Mouse (Mus musculus) adrenal gland, postnatal 0 days (tissue): Measurements from ENCODE around the gene Plvap. TPM values are rescaled to one million over a fixed set of nuclear protein-coding genes. Genes with fewer than 3 reads are reported as not detected.

Experiments used
- polyA plus RNA-seq: library from polyadenylated mRNA; unstranded; fragments of >200 nt; fragmentation: Nextera tagmentation; extraction: Ambion mirVana; gene quantifications from 2 replicates; pipeline ENCODE4 v1.2.1, GENCODE M21; 2015

Gene Plvap
- polyA plus RNA-seq, result 65.2 and 131 TPM in 2 replicates

GRCm38 (mm10) chr8:71511644-71512043 lies at the start of gene Plvap:
Plvap (minus strand) TSS chr8:71511752.

GRCm38 (mm10) chr8:71558071-71558957 lies 46.8 kb upstream of the Plvap start, which contains the start of gene Tmem221:
Tmem221 (minus strand) TSS chr8:71558871.

DNA sequence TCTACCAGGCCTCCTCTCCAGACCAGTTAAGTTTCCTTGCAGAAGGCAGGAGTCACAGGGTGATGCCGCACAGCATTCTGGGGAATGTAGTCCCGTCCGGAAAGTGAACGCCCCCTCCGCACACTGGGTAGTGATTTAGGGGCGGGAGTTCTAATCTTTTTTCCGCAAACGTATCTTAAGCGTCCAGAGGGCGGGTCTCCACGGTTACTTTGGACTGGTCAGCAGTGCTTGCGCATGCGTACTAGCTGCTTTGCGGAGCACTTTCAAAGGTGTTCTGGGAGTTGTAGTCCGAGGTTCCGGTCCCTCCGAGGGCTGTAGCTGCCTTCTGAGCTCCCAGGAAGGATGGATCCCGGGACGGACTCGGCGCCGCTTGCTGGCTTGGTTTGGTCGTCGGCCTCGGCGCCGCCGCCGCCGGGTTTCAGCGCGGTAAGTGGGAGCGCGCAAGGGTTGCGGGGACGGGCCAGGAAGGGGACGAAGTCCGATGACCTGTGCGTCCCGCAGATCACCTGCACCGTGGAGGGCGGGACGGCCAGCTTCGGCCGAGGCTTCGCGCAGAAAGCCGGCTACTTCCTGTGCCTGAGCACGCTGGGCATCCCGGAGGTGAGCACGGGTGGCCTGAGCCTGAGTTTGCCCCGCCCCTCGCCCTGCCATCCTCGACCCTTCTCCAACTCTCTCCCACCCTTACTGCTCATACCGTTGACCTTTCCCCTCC lies 31.2 kb upstream of the Plvap start, which contains the start of gene Mvb12a:
Mvb12a (plus strand) TSS at position 291 of the 712 bp plus-strand sequence.

DNA sequence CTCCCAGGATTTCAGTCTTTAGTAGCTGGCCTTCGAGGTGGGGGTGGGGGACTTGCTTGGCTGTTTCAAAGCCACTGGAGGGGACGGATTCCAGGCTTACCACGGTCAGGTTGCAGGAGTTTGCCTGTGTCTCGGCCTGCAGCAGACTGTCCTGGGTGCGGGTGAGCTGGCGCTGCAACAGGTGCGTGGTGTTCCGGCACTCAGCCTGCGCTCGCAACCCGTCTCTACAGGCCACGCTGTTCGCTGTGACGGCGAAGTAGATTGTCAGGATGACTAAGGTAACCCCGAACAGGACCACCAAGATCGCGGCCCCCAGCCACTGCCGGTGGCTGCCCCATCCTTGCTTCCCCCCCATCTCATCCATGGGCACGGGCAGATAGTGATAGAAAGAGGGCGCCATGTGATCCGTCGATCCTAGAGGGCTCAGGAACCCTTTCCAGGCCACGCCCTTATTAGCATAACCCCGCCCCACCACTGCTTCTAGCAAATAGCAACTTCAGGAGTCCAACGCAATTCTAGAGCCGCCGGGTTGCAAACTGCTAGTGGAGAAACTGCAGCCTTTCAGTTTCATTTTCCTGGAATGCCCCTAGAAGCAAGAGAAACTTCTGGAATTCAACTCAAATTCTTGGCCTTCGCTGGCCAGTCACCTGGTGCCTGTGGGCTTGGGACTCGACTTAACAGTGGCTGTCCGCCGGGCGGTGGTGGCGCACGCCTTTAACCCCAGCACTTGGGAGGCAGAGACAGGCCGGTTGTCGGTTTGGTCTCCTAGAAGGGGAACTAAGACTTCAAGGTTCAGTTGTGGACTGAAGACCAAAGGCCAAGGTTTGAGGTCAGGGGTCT lies 25.7 kb upstream of the Plvap start, which contains the start of gene Bst2:
Bst2 (minus strand) TSS at position 429 of the 840 bp plus-strand sequence.

DNA sequence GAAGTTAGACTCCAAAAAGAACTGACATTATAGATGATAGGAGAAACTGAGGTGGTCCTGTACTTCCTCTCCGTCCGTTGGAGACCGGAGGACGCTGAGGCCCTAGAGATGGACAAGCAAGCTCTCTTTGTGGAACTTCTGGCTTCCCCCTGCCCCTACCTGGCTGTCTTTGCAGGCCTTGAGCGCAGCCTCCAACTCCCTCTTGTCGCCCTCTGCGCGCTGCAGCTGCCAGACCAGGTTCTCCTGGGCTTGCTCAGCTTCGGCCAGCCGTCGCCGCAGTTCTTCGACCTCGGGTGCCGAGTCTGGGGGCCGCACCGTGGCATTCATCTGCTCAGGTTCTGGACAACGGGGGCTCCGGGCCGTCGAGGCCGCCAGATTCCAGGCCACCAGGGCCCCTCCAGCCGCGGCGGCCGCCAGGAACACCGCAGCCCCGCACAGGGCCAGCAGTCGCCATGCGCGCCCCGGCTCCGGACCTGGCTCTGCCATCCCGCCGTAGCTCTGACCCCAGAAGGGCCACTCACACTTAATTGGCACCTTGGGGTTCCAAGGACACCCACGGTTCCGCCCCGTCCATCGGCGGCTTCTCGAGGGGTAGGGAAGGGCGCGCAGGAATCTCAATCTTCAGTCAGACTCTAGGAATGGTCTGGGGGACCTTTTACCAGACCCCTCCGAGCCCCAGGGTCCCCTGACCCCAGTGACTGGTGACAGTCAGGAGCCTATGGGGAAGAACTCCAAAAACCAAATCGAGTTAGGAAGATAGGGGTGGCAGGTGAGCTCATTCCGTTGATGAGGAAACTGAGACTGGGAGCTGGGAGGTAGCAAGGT lies 13.9 kb upstream of the Plvap start, which contains the start of gene Ccdc194:
Ccdc194 (minus strand) TSS at position 486 of the 825 bp plus-strand sequence.

GRCm38 (mm10) chr8:71487691-71488445 lies 23.7 kb downstream of the Plvap start, which contains the start of gene Gtpbp3:
Gtpbp3 (plus strand) TSS chr8:71488103.

GRCm38 (mm10) chr8:71485142-71486135 lies 26.1 kb downstream of the Plvap start, which contains the start of gene Ano8:
Ano8 (minus strand) TSS chr8:71485963.

GRCm38 (mm10) chr8:71468916-71469315 lies 42.6 kb downstream of the Plvap start, which contains the start of gene Dda1:
Dda1 (plus strand) TSS chr8:71469199.

GRCm38 (mm10) chr8:71464513-71465500 lies 46.7 kb downstream of the Plvap start, which contains the start of gene Mrpl34:
Mrpl34 (plus strand) TSS chr8:71464959.

DNA sequence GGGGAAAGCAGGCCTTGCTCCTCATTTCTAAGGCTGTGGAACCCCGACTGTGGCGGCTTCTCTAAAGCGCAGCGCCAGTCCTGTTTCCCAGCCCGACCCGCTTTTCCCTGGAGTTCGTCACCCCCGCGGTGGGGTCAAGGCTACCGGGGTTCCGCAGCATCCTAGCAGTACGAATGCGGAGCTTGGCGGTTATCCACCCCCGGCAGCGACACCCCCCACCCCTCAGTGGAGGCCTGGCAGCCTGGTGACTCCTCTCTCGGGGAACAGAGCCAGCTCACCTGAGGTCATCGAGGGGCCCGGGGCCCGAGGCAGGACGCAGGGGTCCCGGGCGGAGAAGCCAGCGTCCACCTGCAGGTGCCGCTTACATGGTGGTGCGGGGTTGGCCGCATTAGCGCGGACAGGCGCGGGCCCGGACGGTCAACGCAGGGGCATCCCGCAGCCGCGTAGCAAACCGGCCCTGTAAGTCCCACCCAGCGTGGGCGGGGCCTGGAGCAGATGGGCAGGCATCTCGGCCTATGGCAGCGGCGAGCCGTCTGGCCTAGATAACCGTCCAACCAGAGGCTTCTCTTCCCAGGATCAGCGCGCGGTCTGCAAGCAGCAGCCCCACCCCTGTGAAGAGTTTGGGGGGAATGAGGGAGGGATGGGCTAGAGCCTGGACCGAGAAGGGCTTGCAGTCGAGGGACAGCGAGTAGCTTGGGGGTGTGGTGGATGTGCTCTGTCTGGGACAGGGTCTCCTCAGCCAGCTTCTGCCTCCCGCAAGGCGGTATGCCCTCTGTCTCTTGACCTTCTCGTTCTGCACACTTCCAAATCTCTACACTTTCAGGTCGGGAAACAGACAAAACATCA lies 48.1 kb downstream of the Plvap start, which contains the start of gene Abhd8:
Abhd8 (minus strand) TSS at position 468 of the 846 bp plus-strand sequence.

Other genes with a start within 250 kb of the Plvap start
- 6.9 and 8.4 TPM in 2 replicates for gene Myo9b, start 239.0 kb downstream of the Plvap start, polyA plus RNA-seq
- gene Haus8, start 238.8 kb downstream of the Plvap start, polyA plus RNA-seq, result 16.6 and 24.7 TPM in 2 replicates
- 227 and 256 TPM in 2 replicates for gene Use1, start 144.9 kb downstream of the Plvap start, polyA plus RNA-seq
- 6.7 and 12.3 TPM in 2 replicates for gene Ocel1, start 140.5 kb downstream of the Plvap start, polyA plus RNA-seq
- gene Nr2f6, start 129.8 kb downstream of the Plvap start, polyA plus RNA-seq, result 51.9 and 63.0 TPM in 2 replicates
- 6.3 and 13.0 TPM in 2 replicates for gene Ushbp1, start 116.0 kb downstream of the Plvap start, polyA plus RNA-seq
- 78.6 and 106 TPM in 2 replicates for gene Babam1, start 114.9 kb downstream of the Plvap start, polyA plus RNA-seq
- gene Ankle1, start 105.7 kb downstream of the Plvap start, polyA plus RNA-seq, result 5.0 and 7.8 TPM in 2 replicates
- 65.5 and 72.8 TPM in 2 replicates for gene Abhd8, start 48.1 kb downstream of the Plvap start, polyA plus RNA-seq
- 169 and 185 TPM in 2 replicates for gene Mrpl34, start 46.8 kb downstream of the Plvap start, polyA plus RNA-seq
- 75.4 and 78.6 TPM in 2 replicates for gene Dda1, start 42.6 kb downstream of the Plvap start, polyA plus RNA-seq
- gene Ano8, start 25.8 kb downstream of the Plvap start, polyA plus RNA-seq, result 3.3 and 4.4 TPM in 2 replicates
- gene Gtpbp3, start 23.6 kb downstream of the Plvap start, polyA plus RNA-seq, result 9.8 and 11.8 TPM in 2 replicates
- not detected in 2 replicates for gene Ccdc194, start 14.0 kb upstream of the Plvap start, polyA plus RNA-seq
- gene Bst2, start 25.7 kb upstream of the Plvap start, polyA plus RNA-seq, result 85.3 and 125 TPM in 2 replicates
- 141 TPM in 2 replicates for gene Mvb12a, start 31.2 kb upstream of the Plvap start, polyA plus RNA-seq
- gene Tmem221, start 47.1 kb upstream of the Plvap start, polyA plus RNA-seq, result 7.8 and 15.0 TPM in 2 replicates
- 0.24 and 0.70 TPM in 2 replicates for gene Nxnl1, start 54.8 kb upstream of the Plvap start, polyA plus RNA-seq
- 38.9 and 85.2 TPM in 2 replicates for gene Slc27a1, start 57.1 kb upstream of the Plvap start, polyA plus RNA-seq
- 274 and 329 TPM in 2 replicates for gene Pgls, start 80.4 kb upstream of the Plvap start, polyA plus RNA-seq
- 0.90 and 1.8 TPM in 2 replicates for gene Fam129c, start 85.9 kb upstream of the Plvap start, polyA plus RNA-seq
- gene Colgalt1, start 99.2 kb upstream of the Plvap start, polyA plus RNA-seq, result 53.2 and 58.1 TPM in 2 replicates
- gene Unc13a, start 160.0 kb upstream of the Plvap start, polyA plus RNA-seq, result 2.3 and 2.9 TPM in 2 replicates
- 2.7 and 6.0 TPM in 2 replicates for gene Jak3, start 164.5 kb upstream of the Plvap start, polyA plus RNA-seq
- 0.65 and 2.0 TPM in 2 replicates for gene Insl3, start 177.5 kb upstream of the Plvap start, polyA plus RNA-seq
- gene B3gnt3, start 190.0 kb upstream of the Plvap start, polyA plus RNA-seq, result 2.2 and 4.1 TPM in 2 replicates
- 5.1 and 6.2 TPM in 2 replicates for gene Fcho1, start 214.0 kb upstream of the Plvap start, polyA plus RNA-seq